Mouse (Mus musculus) thymus, postnatal 4 days (tissue): ENCODE data around the gene Taf1.
A peak's percentile ranks its signal among the peaks of the same experiment; 100 is the strongest.

Experiments
- DNase-seq: peaks from one replicate; pipeline ENCODE4 v3.0.0; 2021

Gene Taf1

GRCm38 (mm10) chrX:101532347-101533221, at the start of gene Taf1:
Taf1 (plus strand) TSS chrX:101532734.
- DNase-seq: peak; percentile 87

- peak; percentile 68 for DNase-seq
Observed at GRCm38 (mm10) chrX:101486487-101487152, 45.9 kb upstream of the Taf1 start.

- peak; percentile 75 for DNase-seq
Observed at GRCm38 (mm10) chrX:101504636-101505035, 27.9 kb upstream of the Taf1 start.

- DNase-seq: no peak
Observed at GRCm38 (mm10) chrX:101515710-101516109, 16.8 kb upstream of the Taf1 start.

GRCm38 (mm10) chrX:101518006-101518405, 14.5 kb upstream of the Taf1 start:
- DNase-seq: no peak

GRCm38 (mm10) chrX:101522027-101522426, 10.5 kb upstream of the Taf1 start:
- DNase-seq: no peak

- peak; percentile 12 for DNase-seq
Observed at GRCm38 (mm10) chrX:101527356-101527755, 5.2 kb upstream of the Taf1 start.

GRCm38 (mm10) chrX:101585455-101585854, 52.9 kb downstream of the Taf1 start:
- DNase-seq: no peak

- DNase-seq: no peak
Observed at GRCm38 (mm10) chrX:101616183-101616582, 83.6 kb downstream of the Taf1 start.

- DNase-seq: no peak
Observed at GRCm38 (mm10) chrX:101617889-101618288, 85.4 kb downstream of the Taf1 start.

DNA sequence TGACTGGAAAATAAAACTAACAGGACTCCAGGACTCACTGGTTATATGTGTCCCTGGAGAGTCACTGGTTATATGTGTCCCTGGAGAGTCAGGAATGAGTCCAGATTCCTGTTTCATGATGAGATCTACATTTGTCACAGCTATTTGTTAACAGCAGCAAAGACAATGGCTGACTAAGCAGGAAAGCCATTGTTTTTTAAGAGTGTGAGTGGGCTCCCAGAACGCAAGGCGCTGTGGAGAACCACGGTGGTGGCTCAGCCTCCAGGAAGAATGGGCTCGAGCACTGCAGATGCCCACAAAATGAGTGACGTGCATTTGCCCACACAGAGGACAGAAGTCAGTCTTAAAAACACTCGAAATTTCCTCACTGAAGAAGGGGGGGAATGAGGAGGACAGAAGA, 87.8 kb downstream of the Taf1 start:
- no peak for DNase-seq

DNA sequence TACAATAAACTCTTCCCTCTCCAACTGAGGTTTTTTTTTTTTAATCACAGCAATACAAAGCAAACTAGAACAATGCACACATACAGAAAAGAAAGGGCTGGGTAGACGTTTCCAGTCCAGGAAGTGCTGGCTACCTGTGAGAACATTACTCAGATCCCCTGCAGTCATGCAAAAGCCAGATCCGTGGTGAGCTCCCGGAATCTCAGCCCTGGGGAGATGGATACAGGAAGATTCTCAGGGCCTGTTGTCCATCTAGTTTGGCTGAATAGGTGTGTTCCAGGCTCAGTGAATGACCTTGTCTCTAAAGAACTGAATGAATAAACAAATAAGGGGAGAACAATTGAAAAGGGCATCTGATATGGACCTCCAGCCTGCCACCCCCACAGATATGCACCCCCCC, 90.0 kb downstream of the Taf1 start:
- DNase-seq: no peak

DNA sequence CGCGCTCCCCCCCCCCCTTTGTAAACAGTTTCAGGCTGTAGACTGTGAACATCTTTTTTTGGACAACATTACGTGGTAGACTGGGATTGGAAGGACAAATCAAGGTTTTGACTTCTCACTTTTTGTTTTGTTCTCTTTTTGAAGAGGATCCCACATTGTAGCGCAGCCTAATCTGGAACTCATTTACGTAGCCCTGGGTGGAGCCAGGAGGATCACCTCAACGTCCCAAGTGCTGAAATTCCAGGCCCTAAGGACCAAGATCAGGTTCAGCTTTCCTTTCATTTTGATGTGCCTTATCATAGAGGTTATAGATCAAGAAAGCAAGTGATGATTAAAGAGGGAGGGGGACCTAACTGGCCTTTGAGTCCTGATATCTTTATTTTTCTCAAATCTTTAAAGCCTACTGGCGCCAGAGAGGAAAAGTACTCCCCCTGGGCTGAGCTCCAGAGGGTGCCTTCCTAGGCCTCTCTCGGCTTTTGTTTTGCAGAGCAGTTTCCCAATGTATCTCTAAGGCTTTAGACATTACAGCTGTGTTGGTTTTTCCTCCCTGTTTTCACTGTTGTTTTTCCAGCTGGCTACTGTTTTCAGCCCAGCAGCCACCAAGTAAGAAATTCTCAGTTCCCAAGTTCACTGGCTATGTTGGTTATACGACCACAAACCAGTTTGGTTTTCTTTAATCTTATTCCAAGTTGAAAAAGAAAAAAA, 104.4 kb downstream of the Taf1 start:
- no peak for DNase-seq

GRCm38 (mm10) chrX:101638856-101639255, 106.3 kb downstream of the Taf1 start:
- DNase-seq: no peak

- DNase-seq: peak; percentile 17
Observed at GRCm38 (mm10) chrX:101639306-101639705, 106.8 kb downstream of the Taf1 start.

GRCm38 (mm10) chrX:101639741-101640166, 107.2 kb downstream of the Taf1 start, which contains the start of gene Ogt:
Ogt (plus strand) TSS chrX:101640060.
- peak; percentile 85 for DNase-seq

DNA sequence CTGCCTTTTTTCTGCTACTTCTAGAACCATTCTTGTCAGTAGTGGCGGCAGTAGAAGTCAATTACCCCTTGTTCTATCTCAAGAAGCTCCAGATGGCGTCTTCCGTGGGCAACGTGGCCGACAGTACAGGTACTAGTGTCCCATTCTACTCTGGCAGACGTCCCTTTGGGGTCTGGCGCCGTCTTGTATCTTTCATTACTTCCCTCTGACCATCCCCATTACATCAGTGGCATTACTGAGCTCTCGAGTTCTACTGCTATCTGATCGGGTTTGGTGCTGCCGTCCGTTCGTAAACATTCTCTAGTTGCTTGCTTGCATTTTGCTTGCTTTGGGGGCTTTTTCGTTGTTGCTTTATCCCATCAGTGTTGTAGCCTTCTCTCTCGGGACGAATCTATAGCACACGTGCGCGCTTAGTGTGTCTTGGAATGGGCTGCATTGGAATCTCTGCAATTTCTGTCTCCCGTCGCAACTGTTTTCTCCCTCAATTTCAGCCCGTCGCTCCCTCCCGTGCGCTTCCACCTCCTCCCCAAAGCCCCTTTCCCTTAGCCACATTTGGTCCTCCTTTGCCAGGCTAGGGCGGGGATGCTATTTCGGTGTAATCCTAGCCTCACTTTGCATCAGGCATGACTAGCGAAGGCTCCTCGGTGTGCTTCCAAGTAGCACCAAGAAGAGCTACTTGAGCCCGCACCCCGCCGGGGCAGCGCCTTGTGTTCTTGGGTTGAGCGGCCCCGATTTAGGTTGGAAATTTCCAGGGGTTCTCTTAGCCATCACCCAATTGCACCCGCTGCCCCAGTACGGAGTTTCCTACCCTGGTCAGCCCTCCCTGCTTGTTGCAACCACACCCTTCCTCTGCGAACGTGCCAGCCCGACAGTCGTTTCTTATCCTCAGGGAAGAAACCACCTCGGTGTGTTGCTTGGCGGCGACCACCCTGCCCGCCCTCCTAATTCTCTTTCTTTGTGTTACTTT, 107.9 kb downstream of the Taf1 start:
- peak; percentile 43 for DNase-seq

DNA sequence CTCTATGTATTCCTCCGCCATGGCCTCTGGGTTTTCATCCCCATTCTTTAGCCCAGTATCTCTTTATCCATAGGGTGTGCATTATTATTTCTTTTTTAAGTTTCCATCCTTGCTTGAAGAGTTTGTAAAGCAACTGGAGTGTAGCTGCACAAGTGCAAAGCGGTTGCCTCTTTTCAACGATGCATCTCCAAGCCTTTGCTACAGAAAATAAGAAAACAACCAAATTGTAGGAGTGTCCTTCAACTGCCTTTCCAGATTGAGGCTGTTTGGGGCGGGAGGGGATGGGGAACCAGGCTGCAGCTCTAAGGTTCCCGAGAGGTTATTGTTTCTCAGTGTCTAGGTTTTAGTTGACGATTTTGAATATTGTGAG, 108.6 kb downstream of the Taf1 start:
- no peak for DNase-seq

DNA sequence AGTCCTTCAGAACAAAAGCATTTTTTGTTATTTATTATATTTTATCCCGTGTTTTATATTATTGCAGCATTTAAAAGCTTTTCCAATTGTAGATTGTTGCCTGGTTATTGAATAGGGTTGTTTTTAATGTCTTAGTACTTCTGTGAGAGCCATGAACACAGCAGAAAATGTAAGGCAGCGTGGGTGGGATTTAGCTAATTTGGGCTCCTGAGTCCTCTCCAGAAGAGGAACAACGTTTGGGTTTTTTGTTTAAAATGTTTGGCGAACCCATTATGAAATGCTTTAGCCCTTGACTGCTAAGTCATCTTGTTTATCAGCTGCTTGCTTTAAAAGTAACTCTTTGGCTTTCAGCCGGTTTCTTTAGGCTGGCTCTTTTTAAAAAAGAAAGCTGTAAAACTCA, 109.6 kb downstream of the Taf1 start:
- DNase-seq: no peak

- no peak for DNase-seq
Observed at GRCm38 (mm10) chrX:101645286-101645685, 112.8 kb downstream of the Taf1 start.

DNA sequence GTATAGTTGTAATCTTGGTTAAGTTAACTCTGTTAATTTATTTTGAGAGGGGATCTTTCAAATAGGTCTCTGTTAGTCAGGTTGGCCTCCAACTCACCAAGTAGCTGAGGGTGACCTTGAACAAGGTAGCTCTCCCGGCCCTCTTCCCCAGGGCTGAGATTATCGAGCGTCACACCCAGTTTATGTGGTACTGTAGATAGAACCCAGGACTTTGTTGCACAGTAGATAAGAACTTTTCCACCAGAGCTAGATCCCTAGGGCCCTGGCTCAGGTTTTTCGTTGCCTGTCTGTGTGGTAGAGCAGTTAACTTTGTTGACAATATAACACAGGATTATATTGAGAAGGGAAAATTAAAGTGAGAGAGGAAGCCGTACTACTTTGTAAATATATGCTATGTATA, 114.1 kb downstream of the Taf1 start:
- no peak for DNase-seq
